Mouse (Mus musculus) stomach, postnatal 0 days (tissue): Measurements from ENCODE around the gene Alkbh4. TPM values are rescaled to one million over a fixed set of nuclear protein-coding genes. Genes with fewer than 3 reads are reported as not detected.

Source experiments
- ATAC-seq: fragments of 200-750 bp; cut with Nextera tagmentation; 2 replicates; pipeline ENCODE4 v1.8.0; 2017; ENCODE audit not compliant: low FRiP score, low TSS enrichment
- DNase-seq: peaks from one replicate; pipeline ENCODE4 v3.0.0-alpha.2; 2016; ENCODE audit warnings: low spot score
- H3K27ac ChIP-seq: fragments of 300-500 bp; sonication (generic); replicated peaks from 2 replicates; pipeline ENCODE4 v1.5.1; 2014; ENCODE audit warnings: mild to moderate bottlenecking, control low read depth
- H3K27me3 ChIP-seq: fragments of 300-500 bp; sonication (generic); 2 replicates; pipeline ENCODE4 v1.6.1; 2014; ENCODE audit warnings: low read length; ENCODE audit not compliant: control insufficient read depth, insufficient read depth
- H3K36me3 ChIP-seq: fragments of 300-500 bp; sonication (generic); 2 replicates; pipeline ENCODE4 v1.6.1; 2014; ENCODE audit warnings: low read length, mixed read lengths; ENCODE audit not compliant: control insufficient read depth, insufficient read depth
- H3K4me1 ChIP-seq: fragments of 300-500 bp; sonication (generic); replicated peaks from 2 replicates; pipeline ENCODE4 v1.6.1; 2014; ENCODE audit warnings: antibody characterized with exemption; ENCODE audit not compliant: control insufficient read depth, insufficient read depth
- H3K4me2 ChIP-seq: fragments of 300-500 bp; sonication (generic); replicated peaks from 2 replicates; pipeline ENCODE4 v1.6.1; 2014; ENCODE audit warnings: low read depth, mild to moderate bottlenecking, control low read depth, moderate library complexity
- H3K4me3 ChIP-seq: fragments of 300-500 bp; sonication (generic); 2 replicates; pipeline ENCODE4 v1.5.1; 2014; ENCODE audit warnings: low read depth, low read length, control low read depth
- H3K9ac ChIP-seq: fragments of 300-500 bp; sonication (generic); 2 replicates; pipeline ENCODE4 v1.6.1; 2014; ENCODE audit warnings: mild to moderate bottlenecking, low read length, control low read depth, mixed read lengths
- H3K9me3 ChIP-seq: fragments of 300-500 bp; sonication (generic); 2 replicates; pipeline ENCODE4 v1.6.1; 2016; ENCODE audit warnings: low read length; ENCODE audit not compliant: control insufficient read depth
- CTCF ChIP-seq: IDR thresholded peaks from 2 replicates; pipeline ENCODE4 v1.5.1; 2016; ENCODE audit warnings: antibody characterized with exemption, low read depth, mild to moderate bottlenecking, moderate library complexity
- EP300 ChIP-seq: optimal IDR thresholded peaks from 2 replicates; pipeline ENCODE3; 2016; ENCODE audit warnings: antibody characterized with exemption
- WGBS: fragments of 180-500 bp; shearing (Covaris S2); extraction: QIAGEN DNeasy Blood & Tissue Kit; methylation state at CpG from one replicate; pipeline ENCODE4 v1.1.7; 2014; 5-methylcytosine and 5-hydroxymethylcytosine counted together
- polyA plus RNA-seq: library from polyadenylated mRNA; unstranded; fragments of >200 nt; fragmentation: Nextera tagmentation; extraction: Ambion mirVana; gene quantifications from 2 replicates; pipeline ENCODE4 v1.2.1, GENCODE M21; 2015

Alkbh4 gene
- 9.4 and 10.3 TPM in 2 replicates for polyA plus RNA-seq

DNA sequence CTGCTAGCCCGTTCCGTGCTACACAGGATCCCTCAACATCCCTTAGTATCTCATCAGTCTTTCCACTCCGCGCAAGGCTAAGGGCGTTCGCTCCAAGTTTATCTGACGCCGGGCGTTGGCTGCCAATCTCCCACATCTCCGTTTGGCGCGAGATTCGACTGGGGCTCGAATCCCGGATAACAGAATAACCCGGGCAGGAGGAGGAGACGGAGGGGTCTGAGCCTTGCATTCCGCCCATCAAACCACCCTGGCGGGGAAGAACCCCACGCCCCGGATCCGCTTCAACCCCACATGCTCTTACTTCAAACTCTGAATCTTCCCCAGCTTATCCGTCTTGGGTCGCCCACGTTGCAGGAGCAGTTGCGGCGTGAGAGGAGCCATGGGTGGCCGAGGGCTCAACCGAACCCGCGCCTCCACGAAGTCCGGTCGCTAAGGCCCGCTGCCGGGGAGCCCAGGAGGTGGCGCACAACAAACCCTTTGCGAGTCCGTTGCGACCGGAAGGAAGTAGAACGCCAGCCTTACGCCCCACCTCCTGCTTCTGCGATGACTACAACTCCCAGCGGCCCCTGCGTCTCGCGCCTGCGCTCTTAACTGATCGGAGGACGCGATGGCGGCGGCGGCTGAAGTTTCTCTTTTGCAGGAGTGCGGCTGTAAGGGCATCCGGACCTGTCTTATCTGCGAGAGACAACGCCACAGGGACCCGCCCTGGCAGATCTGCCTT, at the start of gene Alkbh4, which contains the start of gene Lrwd1:
Gene Alkbh4, plus strand, starts transcription at position 576 of the 721 bp plus-strand sequence.
Gene Lrwd1, minus strand, starts transcription at position 504 of the 721 bp plus-strand sequence.
- ATAC-seq (peak; percentile 93), DNase-seq (peak; percentile 96)
- H3K27ac ChIP-seq: peak within 1 kb of the TSS; percentile 76
- no peaks in the 10 kb centered on the region for H3K9me3 ChIP-seq
- H3K36me3 ChIP-seq: peaks cover 11% of the 10 kb centered on the region
- no peaks in the 10 kb centered on the region for H3K27me3 ChIP-seq
- peak within 1 kb of the TSS; percentile 81 for H3K9ac ChIP-seq
- 0 out of 2 replicates have a peak, but pooled peaks cover 3% of the 10 kb centered on the region for H3K4me1 ChIP-seq
- TF ChIP-seq CTCF (peak; percentile 87), EP300 (no peak)
- peak within 1 kb of the TSS; percentile 84 for H3K4me2 ChIP-seq
- H3K4me3 ChIP-seq: peak within 1 kb of the TSS; percentile 71
- under 1% methylated on average over 60 of the region's 60 CpGs for WGBS

DNA sequence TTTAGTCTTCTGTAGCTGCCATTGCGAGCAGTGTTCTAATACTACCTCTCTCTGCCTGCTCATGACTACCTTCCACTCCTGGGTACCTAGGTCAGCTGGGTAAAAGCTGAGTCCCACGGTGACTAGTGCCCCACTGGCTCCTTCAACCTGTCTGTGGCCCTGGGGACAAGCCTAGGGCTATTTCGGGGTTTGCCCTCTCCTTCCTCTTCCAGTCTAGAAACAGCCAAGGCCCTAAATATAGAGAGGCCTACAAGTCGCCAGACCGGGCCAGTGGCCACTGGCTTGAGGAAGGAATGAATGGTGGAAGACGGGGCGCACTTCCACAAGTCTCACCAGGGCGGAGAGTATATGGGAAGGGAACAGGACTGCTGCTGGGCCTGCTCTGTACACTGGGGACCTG, 49.7 kb upstream of the Alkbh4 start:
- Histone ChIP-seq H3K4me2 (no peak overlapping the region), H3K36me3 (no peaks in the 10 kb centered on the region), H3K4me3 (no peak overlapping the region), H3K27ac (no peak overlapping the region), H3K4me1 (0 out of 2 replicates have a peak, but pooled peaks cover 2% of the 10 kb centered on the region), H3K9ac (no peak overlapping the region), H3K9me3 (no peaks in the 10 kb centered on the region), H3K27me3 (no peaks in the 10 kb centered on the region)
- WGBS: 89% methylated on average over 8 of the region's 8 CpGs
- no peak for ATAC-seq
- no peak for DNase-seq
- TF ChIP-seq CTCF (no peak), EP300 (no peak)

- ATAC-seq: no peak
- Histone ChIP-seq H3K36me3 (no peaks in the 10 kb centered on the region), H3K4me2 (no peak overlapping the region), H3K27me3 (no peaks in the 10 kb centered on the region), H3K27ac (no peak overlapping the region), H3K4me1 (0 out of 2 replicates have a peak, but pooled peaks cover 1% of the 10 kb centered on the region), H3K9me3 (no peaks in the 10 kb centered on the region), H3K4me3 (no peak overlapping the region), H3K9ac (peak overlapping the region; percentile 23; the same call in 1 of the 2 replicates)
- TF ChIP-seq EP300 (no peak), CTCF (peak; percentile 61)
- WGBS: 20% methylated on average over 14 of the region's 14 CpGs
- no peak for DNase-seq
These were observed 46.9 kb upstream of the Alkbh4 start for GRCm38 (mm10) chr5:136088821-136089575.

DNA sequence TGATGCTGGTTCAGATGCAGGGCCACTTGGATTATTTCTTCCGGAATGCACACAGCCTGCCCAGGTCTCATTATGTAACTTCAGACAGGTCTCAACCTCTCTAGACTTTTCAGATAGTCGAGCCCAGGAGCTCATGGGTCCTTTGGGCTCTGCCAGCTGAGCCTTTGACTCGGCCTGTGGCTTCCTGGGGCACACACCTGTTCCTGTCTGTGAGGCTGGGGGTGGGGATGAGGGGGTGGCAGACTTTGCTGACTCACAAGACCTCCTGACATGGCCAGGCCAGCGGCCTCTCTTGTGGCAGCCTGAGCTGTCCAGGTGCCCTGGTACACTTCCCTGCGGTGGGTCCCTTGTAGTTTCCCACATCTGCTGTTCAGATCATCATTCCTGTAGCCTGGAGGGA, 44.0 kb upstream of the Alkbh4 start:
- Histone ChIP-seq H3K27me3 (no peaks in the 10 kb centered on the region), H3K4me3 (no peak overlapping the region), H3K4me2 (no peak overlapping the region), H3K4me1 (no peaks in the 10 kb centered on the region), H3K9ac (no peak overlapping the region), H3K36me3 (no peaks in the 10 kb centered on the region), H3K27ac (no peak overlapping the region), H3K9me3 (no peaks in the 10 kb centered on the region)
- whole genome bisulfite sequencing: 64% methylated on average over 5 of the region's 5 CpGs
- DNase-seq (no peak), ATAC-seq (no peak)
- TF ChIP-seq CTCF: no peak
- TF ChIP-seq EP300: no peak

DNA sequence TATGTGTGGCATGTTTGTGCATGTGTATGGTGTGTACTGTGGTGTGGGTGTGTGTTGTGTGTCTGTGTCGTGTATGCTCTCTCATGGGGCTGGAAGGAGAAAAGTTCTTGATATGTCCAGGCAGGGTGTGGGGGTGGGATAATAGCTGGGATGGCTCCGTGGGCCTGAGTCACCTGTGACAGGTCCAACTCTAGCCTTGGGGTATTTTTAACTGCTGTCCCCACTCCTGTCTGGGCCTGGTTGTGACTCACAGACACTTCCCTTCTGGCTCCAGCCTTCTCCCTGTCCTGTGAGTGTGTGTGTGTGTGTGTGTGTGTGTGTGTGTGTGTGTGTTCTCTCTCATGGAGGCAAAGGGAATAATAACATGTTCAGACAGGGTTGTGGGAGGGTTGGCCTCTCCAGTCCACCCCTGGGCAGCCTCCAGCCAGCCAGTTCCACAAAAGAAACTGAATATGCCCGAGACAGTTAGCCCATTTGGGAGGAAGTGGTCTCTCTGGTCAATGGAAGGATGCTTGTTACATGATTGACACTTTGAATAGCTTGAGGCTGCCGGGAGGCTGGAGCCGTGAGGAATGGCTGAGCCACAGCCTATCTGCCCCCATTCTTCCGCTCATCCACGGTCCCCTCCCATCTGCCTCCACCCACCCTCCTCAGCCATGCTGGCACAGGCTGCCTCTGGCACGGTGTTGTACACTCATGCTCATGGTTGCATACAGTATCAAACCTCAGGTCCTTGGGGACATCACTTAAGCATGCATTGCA, 41.5 kb upstream of the Alkbh4 start:
- Histone ChIP-seq H3K9me3 (no peaks in the 10 kb centered on the region), H3K27ac (no peak overlapping the region), H3K4me2 (no peak overlapping the region), H3K4me1 (no peaks in the 10 kb centered on the region), H3K27me3 (no peaks in the 10 kb centered on the region), H3K9ac (no peak overlapping the region), H3K36me3 (no peaks in the 10 kb centered on the region), H3K4me3 (no peak overlapping the region)
- WGBS: 55% methylated on average over 8 of the region's 8 CpGs
- ATAC-seq: no peak
- TF ChIP-seq CTCF: no peak
- no peak for TF ChIP-seq EP300
- no peak for DNase-seq
